Mouse (Mus musculus) C2C12 (cell line): ENCODE measurements at regions not wholly inside any gene's neighbourhood (a gene's known extent, or its start where the extent isn't known, plus 50 kb on each side); places are given as distances from the start of the nearest gene placed in this dataset.

Experiments
- CEBPB ChIP-seq: IDR thresholded peaks from one replicate; pipeline ENCODE4 v1.6.1; 2011; ENCODE audit warnings: low read depth, mild to moderate bottlenecking, control low read depth, moderate library complexity
- CTCF ChIP-seq: IDR thresholded peaks from one replicate; pipeline ENCODE4 v1.5.1; 2011; ENCODE audit not compliant: control insufficient read depth, insufficient read depth, insufficient read length
- FOSL1 ChIP-seq: IDR thresholded peaks from one replicate; pipeline ENCODE4 v1.8.0; 2011; ENCODE audit warnings: mild to moderate bottlenecking, low read length; ENCODE audit not compliant: poor library complexity, insufficient read depth, severe bottlenecking
- MAX ChIP-seq: IDR thresholded peaks from one replicate; pipeline ENCODE4 v1.6.1; 2011; ENCODE audit warnings: mild to moderate bottlenecking, control low read depth
- MYOG ChIP-seq: IDR thresholded peaks from one replicate; pipeline ENCODE4 v1.6.1; 2011; ENCODE audit not compliant: control insufficient read depth, insufficient read length; ENCODE audit errors: extremely low read depth
- USF1 ChIP-seq: IDR thresholded peaks from one replicate; pipeline ENCODE4 v1.6.1; 2011; ENCODE audit warnings: low read depth, mild to moderate bottlenecking, control low read depth, moderate library complexity

DNA sequence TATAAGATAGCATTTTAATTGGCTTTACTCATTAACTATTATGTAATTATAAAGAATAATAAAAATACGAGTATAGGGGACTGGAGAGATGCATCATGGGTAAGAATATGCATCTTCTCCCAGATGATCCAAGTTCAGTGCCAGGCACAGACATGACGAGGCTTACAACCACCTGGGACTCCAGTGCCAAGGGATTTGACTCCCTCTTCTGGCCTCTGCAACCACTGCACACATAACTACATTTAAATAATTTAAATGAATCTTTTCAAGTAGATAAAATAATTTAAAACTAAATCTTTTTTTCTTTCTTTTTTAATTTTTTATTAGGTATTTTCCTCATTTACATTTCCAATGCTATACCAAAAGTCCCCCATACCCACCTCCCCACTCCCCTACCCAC is 131.8 kb downstream of the Gipc2 start:
- TF ChIP-seq CTCF, result no peak
- no peak for TF ChIP-seq USF1
- TF ChIP-seq MAX, result no peak
- TF ChIP-seq MYOG, result no peak
- TF ChIP-seq CEBPB, result no peak
- no peak for TF ChIP-seq FOSL1
